30 mouse cellular contexts compared by ENCODE assay signal in the genomic region with DNA sequence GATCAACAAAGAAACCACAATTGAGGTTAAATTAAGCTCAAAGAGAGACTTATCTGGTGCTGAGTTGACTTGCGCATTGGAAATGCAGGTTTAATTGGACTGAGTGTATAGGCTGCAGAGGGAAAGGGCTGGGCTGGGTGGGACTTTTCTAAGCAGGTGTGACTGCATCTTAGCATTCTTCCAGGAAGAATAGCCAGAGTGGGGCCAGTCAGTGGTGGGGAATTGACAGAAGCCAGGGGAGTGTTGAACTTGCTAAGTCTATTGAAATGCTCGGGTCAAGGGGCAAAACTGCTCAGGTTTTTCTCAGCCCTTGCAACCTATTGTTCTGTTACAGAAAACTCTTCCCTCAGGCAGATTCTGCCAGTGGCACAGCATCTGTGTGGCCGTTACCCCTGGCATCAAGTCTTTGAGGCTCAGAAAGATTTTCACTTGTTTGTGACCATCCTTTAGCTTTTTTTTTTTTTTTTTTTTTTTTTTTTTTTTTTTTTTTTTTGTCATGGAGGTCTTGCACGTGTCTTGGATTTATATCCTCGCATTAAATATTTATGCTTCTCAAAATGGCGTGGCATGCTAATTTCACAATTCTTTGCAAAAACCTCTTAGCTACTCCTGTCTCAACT.
"Had no signal": no experiment of that assay in that cellular context is flagged by ENCODE, and none has a peak within 500 bp of the region (broad histone marks: within the 10 kb centered on the region; RNA-seq: fewer than 3 reads in every experiment).

No protein-coding gene starts in this region.

- H3K9ac ChIP-seq: heart, embryonic 13.5 days; heart, embryonic 15.5 days; hindbrain, embryonic 12.5 days; hindbrain, embryonic 14.5 days; intestine, embryonic 15.5 days; kidney, embryonic 15.5 days; limb, embryonic 12.5 days; liver, embryonic 13.5 days; liver, embryonic 15.5 days had no signal

- H3K9me3 ChIP-seq: heart, embryonic 13.5 days; heart, embryonic 15.5 days; hindbrain, embryonic 10.5 days; hindbrain, embryonic 12.5 days; intestine, embryonic 15.5 days; kidney, embryonic 15.5 days; limb, embryonic 10.5 days; limb, embryonic 12.5 days; liver, embryonic 13.5 days; liver, embryonic 15.5 days had no signal

- H3K4me1 ChIP-seq: heart, embryonic 13.5 days; heart, embryonic 15.5 days; hindbrain, embryonic 12.5 days; intestine, embryonic 15.5 days; kidney, embryonic 15.5 days; liver, embryonic 13.5 days; liver, embryonic 15.5 days had no signal

- H3K27ac ChIP-seq: gastrocnemius, adult 2 months; heart, embryonic 13.5 days; heart, embryonic 15.5 days; hindbrain, embryonic 10.5 days; hindbrain, embryonic 12.5 days; hindbrain, embryonic 14.5 days; intestine, embryonic 15.5 days; kidney, embryonic 15.5 days; kidney, postnatal 0 days; limb, embryonic 10.5 days; limb, embryonic 12.5 days; liver, embryonic 13.5 days; liver, embryonic 15.5 days had no signal

- ATAC-seq: hindbrain, embryonic 16.5 days; inflammation-experienced regulatory T-cells, adult 6 months; intestine, embryonic 15.5 days; intestine, postnatal 0 days had no signal

- H3K4me3 ChIP-seq: gastrocnemius, adult 2 months; heart, embryonic 13.5 days; heart, embryonic 15.5 days; hindbrain, embryonic 10.5 days; hindbrain, embryonic 12.5 days; intestine, embryonic 15.5 days; kidney, embryonic 15.5 days; limb, embryonic 10.5 days; limb, embryonic 12.5 days; liver, embryonic 13.5 days; liver, embryonic 15.5 days had no signal

- H3K4me2 ChIP-seq: heart, embryonic 11.5 days; heart, embryonic 13.5 days; heart, embryonic 15.5 days; hindbrain, embryonic 12.5 days; hindbrain, embryonic 14.5 days; intestine, embryonic 15.5 days; kidney, embryonic 15.5 days; limb, embryonic 12.5 days; liver, embryonic 11.5 days; liver, embryonic 13.5 days; liver, embryonic 15.5 days had no signal

- H3K27me3 ChIP-seq: heart, embryonic 13.5 days; heart, embryonic 15.5 days; hindbrain, embryonic 12.5 days; intestine, embryonic 15.5 days; kidney, embryonic 15.5 days; limb, embryonic 12.5 days; liver, embryonic 13.5 days; liver, embryonic 15.5 days had no signal

- H3K36me3 ChIP-seq: heart, embryonic 13.5 days; heart, embryonic 15.5 days; hindbrain, embryonic 10.5 days; hindbrain, embryonic 12.5 days; intestine, embryonic 15.5 days; kidney, embryonic 15.5 days; limb, embryonic 10.5 days; limb, embryonic 12.5 days; liver, embryonic 13.5 days; liver, embryonic 15.5 days had no signal

- DNase-seq: gastrocnemius, adult 2 months; gastrocnemius, postnatal 10 days; gastrocnemius, postnatal 25 days; heart, adult 18-20 months; heart, postnatal 14 days; heart, postnatal 36 days; kidney, adult 18-20 months; kidney, adult 8-10 months; kidney, postnatal 14 days; kidney, postnatal 36 days; layer of hippocampus, adult 9-11 months; layer of hippocampus, postnatal 36 days; liver; liver, embryonic 13.5 days had no signal
